Mouse (Mus musculus) retina, adult 2 months (tissue): ENCODE data around the gene Kif26b.

Source experiments
- DNase-seq: peaks from one replicate; pipeline ENCODE4 v3.0.0-alpha.2; 2012; ENCODE audit warnings: low read depth, low spot score

Gene Kif26b

DNA sequence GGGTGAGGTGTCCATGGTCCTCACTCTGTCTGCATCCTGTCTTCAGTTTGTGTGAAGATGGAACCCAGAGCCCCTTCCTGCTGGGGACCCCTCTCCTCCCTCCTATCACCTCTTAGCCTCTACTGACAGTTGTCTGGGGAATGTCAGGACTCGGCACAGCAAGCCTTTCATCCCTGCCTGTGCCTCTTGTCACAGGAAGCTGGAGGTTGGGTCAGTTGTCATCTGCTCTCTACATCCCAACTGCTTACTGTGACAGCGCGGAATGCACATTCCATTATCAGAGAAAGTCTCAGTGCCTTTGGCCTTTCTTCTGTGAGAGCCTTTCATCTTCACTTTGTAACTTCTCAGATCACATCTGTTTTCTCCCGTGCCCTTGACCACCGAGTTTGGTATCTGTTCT lies 132.6 kb downstream of the Kif26b start:
- no peak for DNase-seq

- no peak for DNase-seq
Observed at GRCm38 (mm10) chr1:178663539-178663938, 134.6 kb downstream of the Kif26b start.

GRCm38 (mm10) chr1:178664271-178664969 lies 135.5 kb downstream of the Kif26b start:
- DNase-seq: no peak

- no peak for DNase-seq
Observed at GRCm38 (mm10) chr1:178666524-178666923, 137.6 kb downstream of the Kif26b start.

- no peak for DNase-seq
Observed at GRCm38 (mm10) chr1:178667808-178668207, 138.9 kb downstream of the Kif26b start.

DNA sequence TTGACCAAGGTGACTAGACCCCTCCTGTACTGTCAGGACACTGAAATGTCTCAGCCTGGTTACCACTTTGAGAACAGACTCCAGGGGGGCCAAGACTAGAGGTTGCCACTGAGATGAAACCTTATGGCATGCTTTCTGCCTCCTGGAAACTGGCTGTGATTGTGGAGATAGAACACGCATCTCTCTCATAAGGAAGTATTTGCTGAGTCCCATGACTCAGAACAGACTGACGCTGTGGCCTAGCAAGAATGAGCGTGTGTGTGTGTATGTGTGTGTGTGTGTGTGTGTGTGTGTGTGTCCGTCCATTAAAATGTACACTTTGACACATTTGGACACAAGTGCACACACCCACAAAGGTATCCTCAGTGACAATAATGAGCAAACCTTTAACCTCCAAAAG lies 140.0 kb downstream of the Kif26b start:
- no peak for DNase-seq

DNA sequence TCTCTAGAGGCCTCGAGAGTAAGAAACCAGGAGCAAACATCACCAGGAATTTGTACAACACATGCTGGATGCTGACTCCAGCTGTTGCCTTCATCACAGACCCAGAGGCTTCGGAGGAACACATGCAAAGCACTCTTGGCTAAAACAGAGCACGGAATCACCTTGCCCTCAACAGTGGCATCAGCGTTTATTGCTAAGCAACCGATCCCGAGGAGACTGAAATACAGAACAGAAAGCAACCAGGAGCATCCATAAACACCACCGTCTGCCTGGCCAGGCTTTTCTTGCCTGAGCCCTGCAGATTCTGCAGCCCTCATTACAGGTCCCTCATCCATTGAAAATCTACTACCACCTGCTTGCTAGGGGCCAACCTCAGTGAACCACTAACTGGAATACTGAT lies 144.1 kb downstream of the Kif26b start:
- no peak for DNase-seq

DNA sequence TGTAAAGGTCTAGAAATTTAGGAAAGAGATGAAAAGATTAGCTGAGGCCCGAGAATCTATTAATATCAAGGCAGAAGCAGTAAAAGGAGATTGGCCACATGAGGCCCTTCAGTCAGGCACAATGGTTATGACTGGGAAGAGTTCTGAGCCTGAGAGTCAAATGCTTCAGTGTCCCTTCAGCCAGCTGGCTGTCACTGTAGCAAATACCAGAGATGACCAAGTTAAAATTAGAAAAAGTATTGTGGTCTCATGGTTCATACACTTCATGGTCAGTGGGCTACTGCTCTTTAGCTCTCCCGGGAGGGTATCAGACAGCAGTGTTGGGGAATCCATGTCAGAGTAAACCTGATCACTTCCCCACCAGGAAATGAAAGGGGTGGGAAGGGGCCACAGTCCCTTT lies 144.6 kb downstream of the Kif26b start:
- DNase-seq: no peak

- no peak for DNase-seq
Observed at GRCm38 (mm10) chr1:178675542-178676252, 146.8 kb downstream of the Kif26b start.

DNA sequence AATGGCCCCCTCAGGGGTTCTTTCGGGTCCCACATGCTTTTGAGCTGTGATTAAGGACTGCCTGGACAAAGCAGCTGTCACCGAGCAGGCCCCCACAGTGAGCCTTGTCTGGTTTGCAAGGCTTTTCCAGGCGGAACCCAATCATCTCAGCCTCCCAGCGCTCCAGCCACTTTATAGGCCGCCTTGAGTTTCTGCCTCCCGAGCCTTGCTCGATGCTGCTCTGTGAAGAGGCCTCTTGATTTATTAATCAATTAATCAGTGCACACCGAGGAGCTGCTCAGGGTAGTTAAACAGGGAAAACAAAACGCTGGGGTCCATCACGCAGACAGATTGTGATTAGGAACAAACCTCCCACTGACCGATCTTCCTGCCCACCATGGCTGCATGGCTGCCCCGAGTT lies 148.2 kb downstream of the Kif26b start:
- no peak for DNase-seq

GRCm38 (mm10) chr1:178677630-178678221 lies 148.8 kb downstream of the Kif26b start:
- no peak for DNase-seq

GRCm38 (mm10) chr1:178683631-178684030 lies 154.7 kb downstream of the Kif26b start:
- DNase-seq: no peak

GRCm38 (mm10) chr1:178684991-178685680 lies 156.2 kb downstream of the Kif26b start:
- no peak for DNase-seq

GRCm38 (mm10) chr1:178686881-178687280 lies 158.0 kb downstream of the Kif26b start:
- no peak for DNase-seq

DNA sequence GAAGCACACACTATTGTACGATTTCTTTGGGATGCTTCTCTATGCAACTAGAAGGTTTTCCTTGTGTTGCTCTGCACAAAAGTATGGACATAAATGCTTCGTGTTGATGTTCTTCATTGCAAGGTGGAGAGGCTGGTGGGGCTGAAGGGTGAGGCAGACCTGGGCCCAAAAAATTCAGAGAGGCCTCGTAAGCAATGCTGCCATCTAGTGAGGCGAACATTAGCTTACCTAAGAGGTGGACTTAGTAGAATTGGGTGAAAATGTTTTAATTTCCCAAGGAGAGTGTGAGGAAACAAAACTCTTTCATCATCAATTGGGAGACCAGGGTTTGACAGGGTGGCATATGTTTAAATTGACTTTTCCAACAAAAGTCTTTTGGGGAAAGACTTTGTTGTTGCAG lies 160.6 kb downstream of the Kif26b start:
- no peak for DNase-seq

DNA sequence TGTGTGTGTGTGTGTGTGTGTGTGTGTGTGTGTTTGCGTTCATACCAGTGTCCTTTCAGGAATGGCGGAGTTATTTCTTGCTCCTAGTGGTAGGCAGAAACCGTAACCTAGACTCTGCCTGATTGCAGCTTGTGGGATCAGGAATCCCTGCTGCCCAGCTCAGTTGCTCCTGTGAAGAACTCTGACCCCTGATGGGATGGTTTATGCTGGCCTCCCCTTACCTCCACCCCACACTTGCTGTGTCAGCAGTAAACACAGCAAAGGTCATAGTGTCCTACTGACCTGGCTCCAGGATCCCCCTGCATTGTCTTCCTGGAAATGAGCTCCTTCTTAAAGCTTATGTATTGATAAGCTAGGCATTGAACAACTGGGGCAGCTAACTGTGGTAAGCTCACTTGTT lies 162.8 kb downstream of the Kif26b start:
- no peak for DNase-seq

GRCm38 (mm10) chr1:178700102-178700501 lies 171.2 kb downstream of the Kif26b start:
- no peak for DNase-seq

DNA sequence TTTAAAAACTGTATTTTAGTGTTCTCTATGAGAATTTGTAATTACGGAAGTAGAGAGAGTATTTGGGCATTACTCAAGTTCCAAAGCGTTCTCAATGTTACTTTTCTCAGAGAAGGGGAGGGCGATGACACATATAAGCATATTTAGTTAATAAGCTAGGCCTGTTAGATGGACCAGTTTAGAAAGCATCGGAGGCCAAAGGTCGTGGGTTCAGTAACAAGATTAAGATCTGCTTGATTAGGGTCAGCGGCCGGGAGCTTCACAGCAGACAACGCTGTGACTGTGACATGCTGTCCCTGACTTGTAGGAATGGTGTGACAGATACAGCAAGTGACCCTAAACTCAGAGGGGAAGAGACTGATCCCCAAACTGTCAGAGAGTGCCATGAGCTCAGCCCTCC lies 174.6 kb downstream of the Kif26b start:
- no peak for DNase-seq

GRCm38 (mm10) chr1:178707925-178708351 lies 179.0 kb downstream of the Kif26b start:
- DNase-seq: no peak

GRCm38 (mm10) chr1:178708356-178708755 lies 179.4 kb downstream of the Kif26b start:
- no peak for DNase-seq

DNA sequence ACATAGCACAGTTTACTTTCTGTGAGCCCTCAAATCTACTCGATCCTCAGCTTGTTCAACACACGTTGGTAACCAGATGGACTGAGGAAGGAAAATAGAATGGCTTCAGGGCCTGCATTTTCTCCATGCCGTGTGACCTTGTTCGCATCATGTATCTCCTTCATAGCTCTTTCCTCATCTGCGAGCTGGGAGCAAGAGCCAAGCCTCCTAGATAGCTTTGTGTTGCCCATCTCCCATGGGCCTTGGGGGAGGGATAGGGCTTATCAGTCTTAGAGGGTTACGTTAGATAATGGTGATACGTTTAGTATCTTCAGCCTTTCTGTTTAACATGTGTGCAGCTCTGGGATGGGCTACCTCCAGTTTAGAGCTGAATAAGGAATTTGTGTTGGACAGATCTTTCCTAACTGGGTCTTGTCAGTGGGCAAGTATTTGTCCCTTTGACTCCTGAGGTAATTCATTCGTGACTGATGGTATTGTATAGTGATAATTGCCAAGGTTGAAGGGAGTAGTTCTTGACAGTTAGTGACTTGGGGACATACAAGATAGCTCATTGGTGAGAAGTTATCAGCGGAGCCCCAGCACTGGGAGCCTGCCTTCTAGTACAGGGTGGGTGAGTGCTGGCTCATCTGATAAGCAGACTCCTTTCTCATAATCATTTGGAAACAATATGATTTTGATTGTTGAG lies 183.4 kb downstream of the Kif26b start:
- no peak for DNase-seq

- DNase-seq: no peak
Observed at GRCm38 (mm10) chr1:178714209-178714608, 185.3 kb downstream of the Kif26b start.
